Mouse (Mus musculus): Measurements from ENCODE around the gene Mid1. TPM values are rescaled to one million over a fixed set of nuclear protein-coding genes. Genes with fewer than 3 reads are reported as not detected.

Gene Mid1
- polyA plus RNA-seq, 1 experiment from 2014 or later = 1.2 TPM

DNA sequence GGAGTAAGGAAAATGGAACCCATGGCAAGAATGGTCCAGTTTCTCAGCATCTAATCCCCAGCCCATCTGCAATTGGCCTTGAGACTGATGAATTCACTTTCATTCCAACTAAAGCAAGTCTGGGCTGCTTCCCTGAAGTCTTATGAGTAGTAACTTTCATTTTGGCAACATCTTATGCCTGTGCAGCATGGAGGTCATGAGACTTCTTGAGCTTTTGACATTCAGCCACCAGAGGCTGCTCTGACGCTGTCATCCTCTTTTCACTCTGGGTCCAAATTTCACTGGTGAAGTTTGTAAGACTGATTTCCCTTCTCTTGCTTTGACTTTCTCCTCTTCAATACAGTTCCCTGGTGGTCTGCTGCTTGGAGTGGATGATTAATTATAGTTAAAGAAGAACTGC, 177.8 kb downstream of the Mid1 start:
- no peak overlapping the region for H3K9ac ChIP-seq
- H3K27ac ChIP-seq (replicated peaks) = no peak overlapping the region
- H3K9me3 ChIP-seq (replicated peaks) = no peaks in the 10 kb centered on the region
- H3K4me1 ChIP-seq (replicated peaks) = no peaks in the 10 kb centered on the region
- 0 out of 2 replicates have a peak, but pooled peaks cover 3% of the 10 kb centered on the region for H3K27me3 ChIP-seq
- WGBS (ENCODE audit: insufficient replicate concordance) = 25% methylated on average over 1 of the region's 1 CpGs
- ATAC-seq (ENCODE audit: insufficient read depth) = no peak
- H3K4me2 ChIP-seq = no peak overlapping the region
- H3K36me3 ChIP-seq (replicated peaks) = no peaks in the 10 kb centered on the region
- H3K4me3 ChIP-seq (replicated peaks) = no peak overlapping the region

DNA sequence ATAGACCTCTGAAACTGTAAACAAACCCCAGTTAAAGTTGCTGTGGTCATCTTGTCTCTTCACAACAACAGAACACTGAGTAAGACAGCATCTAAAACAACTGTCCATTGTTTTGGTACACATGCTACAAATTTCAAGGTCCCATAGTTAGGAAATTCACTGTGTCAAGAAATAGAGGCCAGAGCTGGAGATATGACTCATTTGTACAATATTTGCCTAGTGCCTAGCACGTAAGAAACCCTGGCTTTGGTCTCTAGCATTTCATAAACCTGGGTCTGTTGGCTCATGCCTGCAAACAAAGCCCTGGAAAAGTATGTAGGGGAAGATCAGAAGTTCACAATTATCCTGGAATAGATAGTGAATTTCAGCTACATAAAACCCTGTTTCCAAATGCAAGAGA, 178.8 kb downstream of the Mid1 start:
- 38% methylated on average over 1 of the region's 1 CpGs for WGBS (ENCODE audit: insufficient replicate concordance)
- Histone ChIP-seq H3K36me3 (replicated peaks) (no peaks in the 10 kb centered on the region), H3K4me2 (no peak overlapping the region), H3K4me1 (replicated peaks) (no peaks in the 10 kb centered on the region), H3K27me3 (0 out of 2 replicates have a peak, but pooled peaks cover 3% of the 10 kb centered on the region), H3K9me3 (replicated peaks) (no peaks in the 10 kb centered on the region), H3K27ac (replicated peaks) (no peak overlapping the region), H3K4me3 (replicated peaks) (no peak overlapping the region), H3K9ac (no peak overlapping the region)
- no peak for ATAC-seq (ENCODE audit: insufficient read depth)

DNA sequence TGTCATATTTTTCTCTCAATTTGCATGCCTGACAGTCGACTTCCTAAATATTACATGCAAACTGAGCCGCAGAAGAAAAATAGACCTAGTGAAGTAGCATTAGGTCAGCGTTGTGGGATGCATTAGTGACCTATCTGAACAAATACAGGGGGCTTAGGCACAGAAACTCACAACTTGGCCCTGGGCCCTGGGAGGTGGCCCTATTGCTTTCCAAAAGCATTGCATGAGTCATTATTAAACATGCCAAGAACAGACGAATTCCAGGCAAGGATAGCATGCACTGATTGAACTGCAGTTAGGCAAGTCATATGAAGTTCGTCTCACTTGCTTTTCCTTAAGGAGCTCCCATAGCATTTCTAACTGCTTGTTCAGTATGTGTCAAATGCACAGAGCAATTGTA, 183.2 kb downstream of the Mid1 start:
- 51% methylated on average over 5 of the region's 5 CpGs for WGBS (ENCODE audit: insufficient replicate concordance)
- Histone ChIP-seq H3K27me3 (no peaks in the 10 kb centered on the region), H3K9me3 (replicated peaks) (no peaks in the 10 kb centered on the region), H3K27ac (replicated peaks) (no peak overlapping the region), H3K9ac (no peak overlapping the region), H3K4me1 (replicated peaks) (no peaks in the 10 kb centered on the region), H3K36me3 (replicated peaks) (no peaks in the 10 kb centered on the region), H3K4me3 (replicated peaks) (no peak overlapping the region), H3K4me2 (no peak overlapping the region)
- no peak for ATAC-seq (ENCODE audit: insufficient read depth)

- 76% methylated on average over 1 of the region's 1 CpGs for WGBS (ENCODE audit: insufficient replicate concordance)
- Histone ChIP-seq H3K4me3 (replicated peaks) (no peak overlapping the region), H3K27ac (replicated peaks) (no peak overlapping the region), H3K9ac (no peak overlapping the region), H3K9me3 (replicated peaks) (no peaks in the 10 kb centered on the region), H3K4me2 (no peak overlapping the region), H3K27me3 (peaks cover 12% of the 10 kb centered on the region), H3K36me3 (replicated peaks) (no peaks in the 10 kb centered on the region), H3K4me1 (replicated peaks) (no peaks in the 10 kb centered on the region)
- ATAC-seq (ENCODE audit: insufficient read depth) = no peak
These were observed 189.5 kb downstream of the Mid1 start for GRCm38 (mm10) chrX:169874475-169874874.

DNA sequence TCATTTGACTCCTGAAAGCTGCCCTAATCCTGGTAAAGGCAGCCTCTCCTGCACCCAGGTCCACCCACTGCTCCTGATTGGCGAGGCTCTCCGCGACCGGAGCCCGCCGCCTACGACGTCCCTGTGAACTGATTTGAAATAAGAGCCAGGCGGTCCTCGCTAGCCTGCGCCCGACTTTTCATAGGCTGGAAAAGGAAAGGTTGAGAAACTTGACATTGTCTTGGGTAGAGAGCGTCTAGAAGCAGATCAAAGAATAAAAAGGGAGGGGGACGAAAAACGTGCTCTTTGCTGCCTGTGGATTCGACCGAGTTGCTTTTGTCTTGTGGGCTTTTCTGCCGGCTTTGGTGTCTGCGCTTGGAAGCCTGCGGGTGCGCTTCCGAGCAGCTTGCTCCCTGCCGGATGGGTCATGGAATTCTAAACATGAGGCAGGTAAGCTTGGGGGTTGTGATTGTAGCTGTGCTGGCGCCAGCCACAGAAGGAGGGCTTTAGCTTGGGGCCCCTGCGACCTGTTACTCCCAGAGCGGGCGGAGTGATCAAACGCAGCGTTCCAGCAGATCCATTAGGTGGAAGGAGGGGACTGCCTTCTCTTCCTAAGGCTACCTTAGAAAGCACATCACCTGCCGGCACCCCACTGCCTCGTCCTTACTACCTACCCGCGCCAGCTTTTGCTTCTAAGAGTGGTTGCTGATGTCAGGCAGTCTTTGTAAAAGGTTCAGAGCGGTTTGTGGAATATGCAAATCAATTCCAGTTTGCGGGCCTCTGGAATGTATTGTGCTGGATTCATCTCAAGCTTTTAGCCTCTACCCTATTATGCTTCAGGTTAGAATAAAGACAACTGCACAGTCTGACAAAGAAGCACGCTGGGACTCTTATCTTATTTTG, 194.7 kb downstream of the Mid1 start:
- ATAC-seq (ENCODE audit: insufficient read depth) = peak; percentile 72
- peak overlapping the region; percentile 46 for H3K4me3 ChIP-seq (replicated peaks)
- no peaks in the 10 kb centered on the region for H3K9me3 ChIP-seq (replicated peaks)
- H3K9ac ChIP-seq = no peak overlapping the region
- H3K4me1 ChIP-seq (replicated peaks) = no peaks in the 10 kb centered on the region
- peaks cover 25% of the 10 kb centered on the region for H3K27me3 ChIP-seq
- H3K27ac ChIP-seq (replicated peaks) = no peak overlapping the region
- no peaks in the 10 kb centered on the region for H3K36me3 ChIP-seq (replicated peaks)
- 14% methylated on average over 36 of the region's 36 CpGs for WGBS (ENCODE audit: insufficient replicate concordance)
- H3K4me2 ChIP-seq = peak overlapping the region; percentile 51

DNA sequence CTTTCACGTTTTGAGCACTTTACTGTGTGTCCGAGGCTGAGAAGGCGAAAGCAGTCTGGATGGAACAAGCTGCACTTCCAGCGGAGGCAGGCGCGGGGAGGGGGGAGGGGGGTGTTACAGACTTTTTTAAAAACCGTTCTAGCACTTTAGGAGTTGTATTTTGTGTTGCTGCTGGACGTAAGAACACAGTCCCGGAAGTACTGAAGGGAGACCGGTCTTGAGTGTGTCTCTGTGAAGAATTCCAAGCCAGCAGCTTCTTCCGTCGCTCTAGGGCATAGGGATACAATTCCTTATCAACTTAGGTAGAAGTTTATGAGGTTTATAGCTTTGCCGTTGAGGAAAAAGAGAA, 195.3 kb downstream of the Mid1 start:
- WGBS (ENCODE audit: insufficient replicate concordance) = 19% methylated on average over 13 of the region's 13 CpGs
- Histone ChIP-seq H3K36me3 (replicated peaks) (no peaks in the 10 kb centered on the region), H3K9me3 (replicated peaks) (no peaks in the 10 kb centered on the region), H3K27me3 (peaks cover 25% of the 10 kb centered on the region), H3K4me2 (peak overlapping the region; percentile 51), H3K4me1 (replicated peaks) (no peaks in the 10 kb centered on the region), H3K4me3 (replicated peaks) (peak overlapping the region; percentile 46), H3K27ac (replicated peaks) (no peak overlapping the region), H3K9ac (no peak overlapping the region)
- no peak for ATAC-seq (ENCODE audit: insufficient read depth)

DNA sequence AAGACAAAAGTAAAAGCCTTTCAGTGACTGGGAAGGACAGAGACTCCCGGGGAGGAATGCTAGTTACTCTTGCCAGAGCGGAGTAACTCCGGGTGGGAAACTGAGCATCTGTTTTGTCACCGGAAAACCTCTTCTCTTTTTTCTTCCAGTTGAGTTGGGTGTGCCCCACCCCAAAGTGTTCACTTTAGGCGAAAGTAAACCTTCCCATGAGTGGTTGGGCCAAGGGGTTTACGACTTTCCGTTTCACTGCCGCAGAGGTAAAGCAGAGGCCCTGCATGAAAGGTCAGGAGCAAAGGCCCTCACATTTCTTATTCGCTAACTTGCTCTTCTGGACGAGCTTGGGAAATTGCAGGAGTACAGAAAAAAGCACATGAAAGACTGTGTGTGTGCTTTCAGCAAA, 195.8 kb downstream of the Mid1 start:
- no peak overlapping the region for H3K27ac ChIP-seq (replicated peaks)
- H3K9ac ChIP-seq = no peak overlapping the region
- H3K4me2 ChIP-seq = peak overlapping the region; percentile 51
- 23% methylated on average over 10 of the region's 10 CpGs for WGBS (ENCODE audit: insufficient replicate concordance)
- H3K4me1 ChIP-seq (replicated peaks) = no peaks in the 10 kb centered on the region
- H3K4me3 ChIP-seq (replicated peaks) = peak overlapping the region; percentile 46
- ATAC-seq (ENCODE audit: insufficient read depth) = no peak
- no peaks in the 10 kb centered on the region for H3K36me3 ChIP-seq (replicated peaks)
- H3K27me3 ChIP-seq = peaks cover 25% of the 10 kb centered on the region
- no peaks in the 10 kb centered on the region for H3K9me3 ChIP-seq (replicated peaks)

DNA sequence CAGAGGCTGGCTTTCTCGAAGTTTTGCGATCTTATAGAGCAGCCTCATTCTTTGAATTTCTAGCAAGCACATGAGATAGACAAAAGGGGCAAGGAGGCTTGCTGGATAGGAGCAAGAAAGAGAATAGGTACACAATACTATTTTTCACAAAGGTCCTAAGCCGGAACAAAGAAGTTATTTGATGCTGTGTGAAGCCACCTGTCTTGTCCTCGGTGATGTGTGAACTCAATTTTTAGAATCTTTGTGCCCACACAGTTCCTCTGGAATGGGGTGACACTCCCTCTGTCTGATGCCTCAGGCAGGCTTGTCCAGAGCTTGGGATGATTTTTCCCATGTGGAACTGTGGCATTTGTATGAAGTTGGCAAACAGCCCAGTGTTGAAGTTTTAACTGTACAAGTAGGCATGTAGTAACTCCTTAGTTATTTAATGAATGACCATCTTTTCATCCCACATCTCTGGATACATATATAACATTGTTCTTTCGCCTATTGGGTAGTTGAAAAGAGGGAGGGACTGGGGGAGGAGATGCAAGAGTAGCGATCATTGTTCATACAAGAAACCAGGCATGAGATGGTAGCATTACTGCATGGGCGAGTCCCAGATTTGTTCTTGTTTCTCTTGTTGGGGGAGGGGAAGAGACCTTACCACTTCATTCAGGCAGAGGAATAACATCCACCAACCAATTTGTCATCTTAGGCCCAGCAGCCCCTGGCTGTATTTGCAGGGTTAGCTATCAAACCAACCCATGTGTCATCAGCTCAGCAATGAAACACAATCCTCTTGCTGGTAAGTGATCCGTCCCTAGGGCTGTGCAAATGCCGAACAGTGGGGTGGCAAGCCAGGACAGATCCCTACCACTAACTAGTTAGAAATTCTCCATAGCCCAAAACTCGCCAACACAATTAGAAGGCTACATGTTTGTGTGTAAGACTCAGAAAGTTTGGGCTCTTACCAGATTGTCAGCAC, 196.5 kb downstream of the Mid1 start:
- ATAC-seq (ENCODE audit: insufficient read depth) = no peak
- no peaks in the 10 kb centered on the region for H3K4me1 ChIP-seq (replicated peaks)
- H3K4me3 ChIP-seq (replicated peaks) = no peak overlapping the region
- H3K9me3 ChIP-seq (replicated peaks) = no peaks in the 10 kb centered on the region
- no peak overlapping the region for H3K27ac ChIP-seq (replicated peaks)
- H3K4me2 ChIP-seq = 0 out of 2 replicates have a peak overlapping the region, but pooled peaks have one; percentile 51
- H3K9ac ChIP-seq = no peak overlapping the region
- WGBS (ENCODE audit: insufficient replicate concordance) = 54% methylated on average over 10 of the region's 10 CpGs
- H3K27me3 ChIP-seq = peaks cover 25% of the 10 kb centered on the region
- H3K36me3 ChIP-seq (replicated peaks) = no peaks in the 10 kb centered on the region

DNA sequence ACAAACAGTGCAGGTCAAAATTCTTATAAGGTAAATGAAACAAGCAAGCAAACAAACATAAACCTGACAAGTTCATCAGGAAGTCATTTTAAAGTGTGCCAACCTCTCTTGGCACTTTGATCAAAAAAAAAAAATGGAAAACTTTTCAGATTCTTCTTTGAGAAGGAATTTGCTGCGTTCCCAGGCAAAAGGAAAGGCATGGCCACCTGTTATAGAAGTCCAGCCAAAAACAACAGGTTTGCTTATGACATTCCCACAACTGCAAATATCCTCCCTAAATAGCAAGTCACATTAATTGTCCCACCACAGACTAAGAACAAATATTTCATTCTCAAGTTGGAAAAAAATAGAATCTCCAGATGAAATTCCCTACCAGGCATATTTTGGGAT, 197.2 kb downstream of the Mid1 start:
- Histone ChIP-seq H3K4me1 (replicated peaks) (no peaks in the 10 kb centered on the region), H3K27ac (replicated peaks) (no peak overlapping the region), H3K9me3 (replicated peaks) (no peaks in the 10 kb centered on the region), H3K27me3 (peaks cover 25% of the 10 kb centered on the region), H3K9ac (no peak overlapping the region), H3K36me3 (replicated peaks) (no peaks in the 10 kb centered on the region), H3K4me2 (no peak overlapping the region), H3K4me3 (replicated peaks) (no peak overlapping the region)
- no peak for ATAC-seq (ENCODE audit: insufficient read depth)
- 51% methylated on average over 1 of the region's 1 CpGs for WGBS (ENCODE audit: insufficient replicate concordance)

DNA sequence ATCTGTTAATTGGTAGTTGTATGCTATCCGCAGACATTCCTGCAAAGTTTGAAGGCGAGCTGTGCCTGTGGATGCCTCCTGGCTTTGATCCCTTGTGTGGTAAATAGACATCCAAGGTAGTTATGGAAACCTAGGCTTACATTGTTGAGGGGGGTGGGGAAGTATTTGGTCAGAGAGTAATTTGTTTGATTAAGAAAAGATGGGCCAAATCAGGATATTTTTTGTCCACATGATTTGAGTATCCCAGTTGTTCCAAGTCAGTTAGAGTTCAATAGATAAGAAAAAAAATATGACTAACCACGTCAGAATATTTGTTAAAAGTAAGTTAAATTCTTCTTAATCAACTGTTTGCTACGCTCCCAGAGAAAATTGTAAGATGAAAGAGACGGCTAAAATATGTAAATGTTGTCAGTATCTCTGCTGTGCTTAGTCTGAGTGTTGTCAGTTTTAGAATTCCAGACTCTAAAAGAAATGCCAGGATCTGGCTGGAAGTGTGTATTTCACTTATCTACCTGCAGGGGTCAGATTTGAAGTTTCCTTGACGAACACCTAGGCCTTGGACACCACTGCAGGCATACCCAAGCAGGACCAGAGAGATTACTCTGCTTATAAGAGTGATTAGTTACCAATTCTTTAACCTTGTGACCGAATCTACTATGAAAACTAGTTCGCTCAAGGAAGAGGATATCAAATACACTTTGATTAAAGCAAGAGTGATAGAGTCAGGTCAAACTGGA, 198.7 kb downstream of the Mid1 start:
- Histone ChIP-seq H3K27ac (replicated peaks) (no peak overlapping the region), H3K4me1 (replicated peaks) (no peaks in the 10 kb centered on the region), H3K27me3 (peaks cover 20% of the 10 kb centered on the region), H3K4me2 (no peak overlapping the region), H3K9ac (no peak overlapping the region), H3K4me3 (replicated peaks) (no peak overlapping the region), H3K36me3 (replicated peaks) (no peaks in the 10 kb centered on the region), H3K9me3 (replicated peaks) (no peaks in the 10 kb centered on the region)
- no peak for ATAC-seq (ENCODE audit: insufficient read depth)
- WGBS (ENCODE audit: insufficient replicate concordance) = 41% methylated on average over 8 of the region's 8 CpGs

- no peaks in the 10 kb centered on the region for H3K36me3 ChIP-seq (replicated peaks)
- no peaks in the 10 kb centered on the region for H3K9me3 ChIP-seq (replicated peaks)
- no peak for ATAC-seq (ENCODE audit: insufficient read depth)
- 52% methylated on average over 4 of the region's 4 CpGs for WGBS (ENCODE audit: insufficient replicate concordance)
- H3K27ac ChIP-seq (replicated peaks) = no peak overlapping the region
- H3K4me3 ChIP-seq (replicated peaks) = no peak overlapping the region
- H3K4me1 ChIP-seq (replicated peaks) = no peaks in the 10 kb centered on the region
- H3K9ac ChIP-seq = no peak overlapping the region
- H3K4me2 ChIP-seq = no peak overlapping the region
- H3K27me3 ChIP-seq = no peaks in the 10 kb centered on the region
These were observed 205.5 kb downstream of the Mid1 start for GRCm38 (mm10) chrX:169890541-169890940.

Measured in liver, embryonic 15.5 days (tissue).